Mouse (Mus musculus) large intestine, adult 2 months (tissue): Measurements from ENCODE around the gene Gipc2. TPM values are rescaled to one million over a fixed set of nuclear protein-coding genes. Genes with fewer than 3 reads are reported as not detected.
"Not testable (repeated sequence)": the region's sequence is repeated elsewhere in the genome, so short reads cannot be mapped to it uniquely, and the experiment has no call there.

Experiments used
- DNase-seq: peaks from one replicate; pipeline ENCODE4 v3.0.0-alpha.2; 2012; ENCODE audit warnings: low read depth, low spot score
- WGBS: fragments of 180-500 bp; shearing (Covaris S2); methylation state at CpG from one replicate; pipeline ENCODE4 v1.1.7; 2018; 5-methylcytosine and 5-hydroxymethylcytosine counted together
- polyA plus RNA-seq: library from polyadenylated mRNA; depleted of rRNA; stranded (reverse); fragments of >200 nt; gene quantifications from 2 replicates; pipeline ENCODE4 v1.2.3, GENCODE M21; 2012; rRNA removed

The Gipc2 gene
- 158 TPM in 2 replicates for polyA plus RNA-seq

DNA sequence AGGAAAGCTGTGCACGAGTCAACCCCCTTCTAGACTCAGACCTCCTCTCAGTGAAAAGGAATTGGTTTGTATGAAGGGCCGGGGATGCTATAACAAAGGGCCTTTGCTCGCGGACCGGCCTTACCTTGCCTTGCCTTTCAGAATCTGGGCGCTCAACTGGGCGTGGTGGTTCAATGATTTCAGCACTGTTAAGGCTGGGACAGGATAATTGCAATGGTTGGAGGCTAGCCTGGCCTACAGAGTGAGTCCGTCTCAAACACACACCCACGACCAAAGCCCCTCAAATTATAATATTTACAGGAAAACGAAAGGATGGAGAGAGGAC, at the start of gene Gipc2:
Gene Gipc2 (minus strand): TSS at position 132 of the 325 bp plus-strand sequence.
- DNase-seq = no peak
- 28% methylated on average over 10 of the region's 10 CpGs for WGBS

DNA sequence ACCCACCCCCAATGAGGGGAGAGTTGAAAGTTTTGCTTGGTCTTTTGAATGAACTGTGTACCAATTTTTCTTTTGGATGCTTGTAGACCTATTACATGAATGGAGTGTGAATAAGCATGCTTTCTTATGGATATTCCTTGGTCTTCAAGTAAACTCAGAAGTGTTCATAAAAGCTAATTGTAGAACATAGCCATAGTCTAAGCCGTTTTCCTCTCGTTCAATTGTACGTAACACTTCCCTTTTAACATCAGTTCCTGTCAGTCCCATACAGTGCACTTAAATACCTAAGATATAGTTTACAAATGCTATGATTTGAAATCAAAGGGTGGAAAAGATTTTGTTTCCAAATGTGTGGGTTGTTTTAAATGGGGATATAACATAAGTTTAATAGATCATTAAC, 47.4 kb upstream of the Gipc2 start:
- no peak for DNase-seq
- 14% methylated on average over 3 of the region's 3 CpGs for WGBS

DNA sequence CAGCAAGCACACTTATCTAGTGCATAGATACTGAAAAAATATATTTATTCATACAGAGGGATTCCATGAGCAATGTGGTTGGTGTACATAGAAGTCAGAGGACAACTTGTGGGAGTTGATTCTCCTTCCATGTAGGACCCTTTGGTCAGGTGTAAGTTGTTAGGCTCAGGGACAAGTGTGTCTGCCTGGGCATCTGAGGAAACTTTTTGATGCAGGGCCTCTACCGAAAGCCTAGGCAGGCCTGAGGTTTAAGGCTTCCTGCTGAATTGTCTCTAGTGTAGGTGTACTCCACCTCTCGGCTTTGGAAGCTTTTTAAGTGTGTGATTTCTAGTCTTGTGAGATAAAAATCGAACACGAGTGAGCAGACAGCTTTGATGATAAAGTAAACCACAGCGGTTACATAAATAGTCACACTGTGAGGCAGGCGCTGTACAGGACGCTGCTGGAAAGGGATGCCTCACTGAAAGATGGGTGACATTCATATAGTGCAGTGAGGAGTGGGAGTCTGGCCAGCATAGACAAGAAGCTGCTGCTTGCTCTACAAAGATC, 45.8 kb upstream of the Gipc2 start:
- WGBS = under 1% methylated on average over 7 of the region's 7 CpGs
- DNase-seq = no peak

DNA sequence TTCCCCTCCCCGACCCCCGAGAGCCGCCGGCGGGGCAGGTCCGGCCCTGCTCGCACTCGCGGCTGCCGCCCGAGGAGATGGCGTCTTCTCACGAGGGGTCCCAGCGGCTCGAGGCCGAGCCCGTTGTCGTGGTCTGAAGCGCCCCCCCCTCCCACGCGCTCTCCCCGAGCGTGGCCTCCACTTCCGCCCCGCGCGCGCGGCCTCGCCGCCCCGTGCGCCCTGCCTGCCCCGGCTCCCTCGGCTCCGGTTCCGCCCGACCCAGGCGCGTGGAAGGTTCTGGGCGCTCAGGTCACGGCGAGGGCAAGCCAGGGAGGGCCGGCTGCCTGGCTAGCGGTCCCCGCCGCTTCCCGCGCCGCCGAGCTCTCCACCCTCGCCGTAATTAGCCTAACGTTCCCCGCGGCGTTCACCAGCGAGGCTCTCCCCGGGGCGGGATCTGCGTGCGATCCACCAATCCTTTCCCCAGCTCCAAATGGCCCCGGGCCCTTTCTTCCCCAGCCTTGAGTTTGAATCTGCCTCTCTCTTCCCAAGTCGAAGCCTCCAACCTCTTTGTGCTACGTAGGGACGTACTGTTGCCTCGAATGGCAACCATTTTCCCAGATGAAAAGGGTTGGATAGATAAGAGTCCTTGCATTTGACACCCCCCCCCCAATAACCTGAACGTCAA, 44.8 kb upstream of the Gipc2 start:
- under 1% methylated on average over 67 of the region's 68 CpGs for WGBS
- DNase-seq = no peak

DNA sequence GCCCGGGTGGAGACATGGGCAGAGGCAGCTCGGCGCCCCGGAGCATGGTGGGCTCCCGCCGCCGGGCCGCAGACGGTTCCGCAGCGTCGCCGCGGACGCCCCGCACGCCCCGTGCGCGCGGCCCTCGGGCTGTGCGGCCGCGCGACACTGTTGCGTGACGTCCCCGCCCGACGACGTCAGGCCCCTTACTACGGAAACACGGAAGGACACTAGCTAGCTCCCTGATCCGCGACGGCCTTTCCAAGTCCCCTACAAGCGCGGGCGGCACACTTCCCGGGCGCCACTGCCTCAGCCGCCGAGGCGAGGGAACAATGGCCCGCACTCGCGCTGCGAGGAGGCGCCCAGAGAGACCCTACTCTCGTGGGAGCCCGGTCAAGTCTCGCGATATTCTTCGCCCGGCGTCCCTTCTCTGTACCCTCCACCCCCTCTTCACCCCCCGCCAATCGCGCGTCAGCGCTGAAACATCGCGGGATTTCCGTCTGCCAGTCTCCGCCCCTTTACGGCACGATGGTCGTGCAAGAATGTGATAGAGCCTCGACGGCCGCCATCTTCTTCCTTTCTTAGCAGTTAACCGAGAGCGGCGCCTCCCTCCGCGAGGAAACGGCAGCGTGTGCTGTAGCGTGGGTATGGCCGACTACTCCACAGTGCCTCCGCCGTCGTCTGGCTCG, 44.1 kb upstream of the Gipc2 start, which contains the start of the genes Dnajb4 and Fubp1:
Gene Dnajb4 (minus strand): TSS at position 336 of the 668 bp plus-strand sequence.
Gene Fubp1 (plus strand): TSS at position 456 of the 668 bp plus-strand sequence.
- WGBS = under 1% methylated on average over 85 of the region's 85 CpGs
- DNase-seq = peak; percentile 98

DNA sequence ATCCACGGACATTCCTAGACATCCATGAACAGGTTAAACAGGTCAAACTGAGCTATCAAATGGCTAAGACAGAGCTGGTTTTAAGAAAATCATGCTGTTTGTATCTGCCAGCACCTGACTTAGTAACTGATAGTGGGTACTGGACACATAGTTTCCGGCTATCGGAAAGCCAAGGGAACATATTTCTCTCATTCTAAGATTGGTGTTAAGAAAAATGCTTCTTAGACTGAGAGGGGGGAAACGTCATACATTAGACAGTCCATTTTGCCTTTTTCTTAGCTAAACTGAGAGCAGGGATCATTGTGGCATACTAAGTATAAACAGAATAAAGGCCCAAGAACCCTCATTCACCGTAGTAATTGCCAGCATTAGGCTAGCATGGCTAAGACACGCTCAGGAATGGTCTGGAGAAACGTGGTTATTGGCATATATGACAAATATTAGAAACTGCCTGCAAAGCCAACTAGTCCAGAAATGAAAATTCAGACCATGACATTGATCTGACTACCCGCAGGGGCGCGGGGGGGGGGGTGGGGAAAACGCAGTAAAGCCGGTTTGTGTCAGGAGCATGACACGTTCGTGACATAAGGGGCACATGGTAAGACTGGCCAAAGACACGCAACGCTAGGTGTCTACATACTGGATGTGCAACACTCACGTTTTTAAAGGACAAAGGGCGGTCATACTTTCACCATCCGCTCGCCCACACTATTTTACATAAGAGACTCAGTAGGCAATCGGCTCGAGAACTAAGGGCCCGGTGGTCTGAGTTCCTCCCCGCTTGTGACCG, 43.3 kb upstream of the Gipc2 start:
- 1% methylated on average over 25 of the region's 25 CpGs for WGBS
- no peak for DNase-seq

DNA sequence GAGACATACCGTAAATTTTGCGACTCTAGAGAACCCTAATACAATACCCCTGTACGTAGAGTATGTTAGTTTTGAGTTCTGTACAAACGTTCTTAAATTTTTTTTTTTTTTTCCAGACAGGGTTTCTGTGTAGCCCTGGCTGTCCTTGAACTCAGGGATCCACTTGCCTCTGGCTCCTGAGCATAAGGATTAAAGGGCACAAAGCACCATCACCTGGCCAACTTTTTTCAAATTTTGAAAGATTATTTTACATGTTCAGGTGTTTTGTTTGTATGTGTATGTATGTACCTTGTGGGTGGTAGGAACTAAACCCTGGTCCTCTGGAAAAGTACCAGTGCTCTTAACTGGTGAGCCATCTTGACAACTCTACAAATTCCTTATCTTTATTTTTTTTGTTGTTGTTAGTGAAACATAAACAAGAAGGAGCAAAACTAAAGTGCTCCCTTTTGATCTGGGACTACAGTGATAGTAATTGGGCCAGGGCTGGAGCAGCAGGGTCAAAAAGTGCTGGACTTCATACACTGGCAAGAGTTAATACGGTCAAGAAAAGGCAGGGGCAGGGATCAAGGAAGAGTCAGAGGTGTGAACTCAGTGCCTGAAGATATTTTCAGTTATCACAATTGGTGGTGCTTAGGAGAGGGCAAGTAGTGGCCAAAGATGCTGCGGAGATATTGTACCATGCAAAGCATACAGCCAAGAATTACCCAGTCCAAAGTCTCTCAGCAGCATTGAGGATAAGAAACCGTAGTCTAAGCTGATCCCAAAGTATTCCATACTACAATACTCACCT, 42.3 kb upstream of the Gipc2 start:
- 70% methylated on average over 7 of the region's 7 CpGs for WGBS

DNA sequence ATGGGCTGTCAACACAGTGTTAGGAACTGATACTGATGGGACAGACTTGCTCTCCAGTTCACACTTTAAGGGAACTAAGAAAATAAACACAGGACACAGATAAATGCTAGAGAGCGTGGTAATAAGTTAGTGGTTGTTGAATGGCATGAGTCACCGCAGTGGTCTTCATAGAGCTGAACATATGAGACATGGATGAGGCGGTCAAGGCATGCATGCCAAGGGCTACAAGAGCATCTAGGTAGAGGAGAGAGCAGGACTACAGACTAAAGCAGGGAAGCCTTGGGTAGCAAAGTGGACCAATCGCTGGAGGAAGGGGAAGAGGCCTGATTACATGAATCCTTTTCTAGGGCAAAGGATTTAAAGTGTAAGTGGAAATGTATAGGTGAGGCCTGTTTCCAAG, 41.1 kb upstream of the Gipc2 start:
- DNase-seq = no peak
- 98% methylated on average over 4 of the region's 4 CpGs for WGBS

More for the DNA sequence above, 42.3 kb upstream of the Gipc2 start:
- DNase-seq = no peak

DNA sequence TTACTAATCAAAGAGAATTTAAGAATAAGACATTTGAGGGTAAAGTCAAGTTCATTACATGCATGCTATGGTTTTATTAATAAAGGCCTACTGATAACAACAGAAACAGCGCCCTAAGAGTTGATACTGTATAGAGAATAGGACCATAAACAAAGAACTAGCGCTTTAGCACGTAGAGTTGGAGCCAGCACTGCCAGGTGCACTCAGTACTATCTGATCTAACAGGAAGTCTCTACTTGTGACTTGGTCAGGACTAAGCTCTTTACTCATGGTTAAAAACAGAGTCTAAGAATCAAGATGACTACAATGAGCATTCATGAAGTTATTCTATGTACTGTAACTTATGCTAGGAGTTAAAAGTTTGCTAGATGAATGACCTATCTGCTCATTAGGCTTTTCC, 38.5 kb upstream of the Gipc2 start:
- 40% methylated on average over 3 of the region's 3 CpGs for WGBS

DNA sequence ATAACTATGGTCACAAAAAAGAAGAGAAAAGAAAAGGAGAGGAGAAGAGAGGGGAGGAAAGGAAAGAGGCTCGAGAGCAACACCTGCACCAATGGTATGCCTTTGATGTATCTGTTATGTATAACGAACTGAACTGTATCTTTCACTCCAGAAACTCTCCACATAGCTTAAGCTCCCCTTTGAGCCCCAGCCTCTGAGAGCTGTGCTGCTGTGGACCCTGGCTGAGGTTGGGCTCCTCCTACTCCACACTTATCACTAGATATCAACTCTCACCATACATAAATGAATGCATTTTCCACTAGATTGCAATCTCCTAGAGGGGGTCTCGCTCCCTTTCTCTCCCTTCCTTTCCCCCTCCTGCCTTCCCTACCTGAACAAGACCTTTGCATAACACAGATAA, 38.0 kb upstream of the Gipc2 start:
- 79% methylated on average over 3 of the region's 3 CpGs for WGBS

More for the DNA sequence above, 38.5 kb upstream of the Gipc2 start:
- DNase-seq = no peak

DNA sequence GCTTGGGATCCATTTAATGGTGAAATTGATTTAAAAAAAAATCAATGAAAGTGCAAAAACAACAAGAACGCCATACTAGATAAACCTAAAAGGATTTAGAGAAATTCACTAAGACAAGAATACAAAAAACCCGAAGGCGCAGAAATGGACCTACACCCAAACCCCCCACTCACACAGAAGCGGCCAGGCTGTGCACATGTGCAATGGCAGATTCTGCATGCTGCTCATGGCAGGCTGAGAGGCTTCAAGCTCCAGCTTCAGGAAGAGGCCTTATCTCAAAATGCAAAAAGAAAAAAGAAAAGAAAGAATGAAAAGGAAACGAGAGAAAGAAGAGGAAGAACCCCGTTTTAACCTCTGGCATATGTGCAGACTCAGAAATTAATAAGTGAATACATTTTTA, 37.4 kb upstream of the Gipc2 start:
- WGBS = 91% methylated on average over 6 of the region's 6 CpGs
- no peak for DNase-seq

More for the DNA sequence above, 38.0 kb upstream of the Gipc2 start:
- DNase-seq = no peak

DNA sequence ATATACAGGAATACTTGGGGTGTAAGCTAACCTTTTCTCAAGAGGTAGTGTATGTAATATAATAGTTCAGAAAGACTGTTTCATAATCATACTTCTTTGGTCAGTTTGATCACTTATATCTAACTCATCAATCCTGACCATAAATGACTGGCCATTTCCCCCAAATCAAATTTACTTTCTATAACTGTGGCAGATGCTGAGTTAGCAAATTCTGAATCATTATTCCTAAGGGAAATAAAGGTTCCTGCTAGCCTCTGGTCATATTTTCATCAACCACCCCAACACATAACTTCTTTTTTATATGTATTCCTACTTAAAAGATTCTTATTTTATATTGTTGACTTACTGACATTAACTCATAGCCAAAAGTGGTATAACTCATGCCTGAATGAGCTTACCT, 36.9 kb upstream of the Gipc2 start:
- no peak for DNase-seq

DNA sequence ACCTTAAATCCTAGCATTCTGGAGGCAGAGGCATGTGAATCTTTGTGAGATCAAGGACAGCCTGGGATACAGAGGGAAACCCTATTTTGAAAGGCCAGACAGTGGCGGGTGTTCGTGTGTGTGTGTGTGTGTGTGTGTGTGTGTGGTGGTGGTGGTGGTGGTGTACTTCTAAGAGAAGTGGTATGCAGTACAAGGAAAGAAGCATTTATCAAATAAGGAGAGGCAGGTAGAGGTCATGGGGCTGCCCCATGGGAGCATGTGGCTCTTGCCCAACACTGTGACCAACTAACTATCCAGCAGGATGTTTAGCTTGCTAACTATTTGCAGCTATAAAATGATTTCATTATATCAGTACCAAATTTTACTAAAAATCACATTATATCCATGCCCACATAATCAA, 35.6 kb upstream of the Gipc2 start:
- 86% methylated on average over 2 of the region's 2 CpGs for WGBS
- DNase-seq = no peak

DNA sequence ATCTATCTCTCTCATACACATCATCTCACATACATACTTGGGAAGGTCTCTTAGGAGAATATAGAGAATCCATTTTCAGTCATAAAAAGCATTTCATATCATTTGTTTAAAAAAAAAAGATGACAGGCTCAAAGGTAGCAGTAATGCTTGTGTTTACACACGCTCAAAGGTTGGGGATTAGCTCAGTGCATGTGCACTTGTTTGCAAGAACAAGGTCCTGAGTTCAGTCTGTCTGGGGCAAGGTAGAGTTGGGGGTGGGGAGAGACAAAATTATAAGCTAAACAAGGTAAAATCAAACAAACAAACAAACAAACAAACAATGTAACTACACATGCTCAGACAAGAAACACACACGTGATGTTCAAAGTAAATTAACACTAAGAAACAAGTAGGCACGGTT, 35.2 kb upstream of the Gipc2 start:
- no peak for DNase-seq
- WGBS = 69% methylated on average over 3 of the region's 3 CpGs

DNA sequence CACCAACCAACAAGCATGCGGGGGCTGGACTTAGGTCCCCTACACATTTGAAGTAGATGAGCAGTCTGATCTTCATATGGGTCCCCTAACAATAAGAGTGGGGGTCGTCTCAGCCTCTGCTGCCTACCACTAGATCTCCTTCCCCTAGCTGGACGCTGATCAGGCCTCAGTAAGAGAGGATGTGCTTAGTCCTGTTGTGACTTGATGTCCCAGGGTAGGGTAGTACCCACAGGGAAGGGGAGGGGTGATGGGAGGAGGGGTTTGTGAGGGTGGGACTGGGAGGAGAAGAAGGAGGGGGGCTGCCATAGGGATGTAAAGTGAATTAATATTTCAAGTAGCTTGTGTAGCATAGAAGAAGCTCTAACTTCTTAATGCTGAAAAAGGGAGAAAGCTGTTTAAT, 33.1 kb upstream of the Gipc2 start:
- DNase-seq = no peak
- 79% methylated on average over 3 of the region's 3 CpGs for WGBS

DNA sequence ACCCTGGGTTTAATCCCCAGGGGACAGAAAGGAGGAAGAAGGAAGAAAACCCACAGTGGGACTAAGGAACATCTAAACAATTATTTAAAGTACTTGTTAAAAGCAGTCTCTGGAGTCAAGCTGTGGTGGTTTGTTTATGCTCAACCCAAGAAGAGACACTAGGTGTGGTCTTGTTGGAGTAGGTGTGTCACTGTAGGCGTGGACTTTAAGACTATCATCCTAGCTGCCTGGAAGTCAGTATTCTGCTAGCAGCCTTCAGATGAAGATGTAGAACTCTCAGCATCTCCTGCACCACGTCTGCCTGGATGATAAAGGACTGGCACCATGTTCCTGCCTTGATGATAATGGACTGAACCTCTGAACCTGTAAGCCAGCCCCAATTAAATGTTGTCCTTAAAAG, 31.2 kb upstream of the Gipc2 start:
- 32% methylated on average over 2 of the region's 2 CpGs for WGBS
- not testable (repeated sequence) for DNase-seq

DNA sequence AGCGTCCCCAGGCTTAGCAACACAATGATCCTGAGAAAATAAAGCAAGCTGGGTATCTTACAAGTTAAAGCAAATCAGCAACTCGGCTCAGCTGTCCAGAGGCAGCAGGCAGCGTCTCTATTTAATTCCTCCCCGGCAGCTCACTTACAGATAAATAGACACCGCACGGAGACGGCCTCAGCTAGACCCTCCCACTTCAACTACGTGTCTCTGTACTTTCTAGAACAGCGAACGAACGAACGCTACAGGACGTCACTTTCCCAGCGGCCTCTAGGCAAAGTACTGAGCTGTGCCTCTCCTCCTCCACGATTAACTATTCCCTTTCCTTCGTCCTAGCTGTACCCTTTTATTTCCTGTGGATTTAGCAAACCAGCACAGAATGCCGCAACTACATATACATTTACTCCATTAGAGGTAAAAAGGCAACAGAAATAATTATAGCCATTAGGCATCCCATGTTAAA, 27.6 kb upstream of the Gipc2 start:
- WGBS = under 1% methylated on average over 17 of the region's 17 CpGs
- DNase-seq = peak; percentile 95

DNA sequence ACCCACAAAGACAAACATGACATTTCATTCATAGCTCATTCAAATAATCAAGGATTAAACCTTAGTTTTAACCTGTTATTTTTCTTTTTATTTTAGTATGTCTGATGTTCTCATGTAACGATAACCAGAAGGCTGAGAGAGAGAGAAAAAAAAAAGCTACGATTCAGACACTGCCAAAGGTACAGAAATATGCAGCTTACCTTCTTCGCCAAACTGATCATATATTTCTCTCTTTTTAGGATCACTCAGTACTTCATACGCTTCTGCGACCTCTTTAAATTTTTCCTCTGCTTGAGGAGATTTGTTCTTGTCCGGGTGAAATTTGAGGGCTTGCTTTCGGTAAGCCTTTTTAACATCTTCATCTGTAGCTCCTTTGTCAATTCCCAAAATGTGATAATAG, 27.1 kb upstream of the Gipc2 start:
- DNase-seq = no peak
- WGBS = under 1% methylated on average over 7 of the region's 7 CpGs

DNA sequence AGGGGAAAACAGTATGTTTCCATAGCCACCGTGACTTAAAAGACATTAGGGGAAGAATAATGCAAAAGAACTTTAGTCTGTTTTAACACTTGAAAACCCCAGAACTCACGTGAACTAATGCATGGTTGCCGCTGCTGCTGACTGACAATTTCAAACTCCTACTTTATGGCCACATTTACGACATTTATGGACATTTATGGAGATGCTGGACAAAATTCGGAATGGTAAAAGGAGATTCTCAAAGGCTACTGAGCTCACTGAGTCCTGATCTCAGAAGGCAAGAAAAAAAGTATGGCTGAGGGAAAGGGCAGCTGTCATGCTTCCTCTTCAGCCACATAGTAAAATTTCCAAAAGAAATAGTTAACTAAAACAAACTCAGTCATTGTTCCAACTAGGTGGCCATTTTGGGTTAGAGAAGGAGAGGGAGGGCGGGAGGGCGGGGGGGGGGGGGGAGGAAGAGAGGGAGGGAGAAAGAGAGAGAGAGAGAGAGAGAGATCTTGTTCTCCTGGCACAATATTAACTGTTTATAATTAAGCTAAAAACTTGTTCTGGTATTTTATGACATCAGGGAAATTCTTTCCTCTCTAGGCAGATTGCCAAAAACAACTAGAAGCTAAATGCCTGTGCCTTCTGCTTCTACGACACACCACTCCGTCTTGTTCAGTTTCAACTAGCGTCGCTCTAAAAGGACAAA, 26.4 kb upstream of the Gipc2 start:
- under 1% methylated on average over 11 of the region's 11 CpGs for WGBS
- no peak for DNase-seq
